Mouse (Mus musculus) cerebellum, adult 2 months (tissue): ENCODE results near the gene Ano2. TPM values are rescaled to one million over a fixed set of nuclear protein-coding genes. Genes with fewer than 3 reads are reported as not detected.

Experiments
- DNase-seq, 2 experiments: peaks; one replicate each; pipeline ENCODE4 v3.0.0; 2021
- H3K27ac ChIP-seq: fragments of 200-500 bp; 2 replicates; pipeline ENCODE4 v1.5.1; 2012; ENCODE audit warnings: low read length, control low read depth, inconsistent platforms; ENCODE audit not compliant: insufficient read depth
- H3K27me3 ChIP-seq: fragments of 200-500 bp; 2 replicates; pipeline ENCODE4 v1.6.1; 2012; ENCODE audit warnings: inconsistent platforms, mild to moderate bottlenecking, low read length, moderate library complexity; ENCODE audit not compliant: control insufficient read depth, insufficient read depth
- H3K4me1 ChIP-seq: fragments of 200-500 bp; 2 replicates; pipeline ENCODE4 v1.6.1; 2011; ENCODE audit warnings: low read length; ENCODE audit not compliant: control insufficient read depth, insufficient read depth
- H3K4me3 ChIP-seq: fragments of 200-500 bp; replicated peaks from 2 replicates; pipeline ENCODE3; 2011; ENCODE audit warnings: mild to moderate bottlenecking, low read depth, low read length, control low read depth; ENCODE audit not compliant: insufficient read depth
- CTCF ChIP-seq: fragments of 200-500 bp; IDR thresholded peaks from 2 replicates; pipeline ENCODE4 v1.5.1; 2011; ENCODE audit warnings: low read depth, mild to moderate bottlenecking, control low read depth, low read length, moderate library complexity, borderline replicate concordance; ENCODE audit not compliant: insufficient read depth
- POLR2A ChIP-seq: fragments of 200-500 bp; IDR thresholded peaks from 2 replicates; pipeline ENCODE4 v1.6.1; 2011; ENCODE audit warnings: low read length, control low read depth, borderline replicate concordance; ENCODE audit not compliant: insufficient read depth
- WGBS: fragments of 180-500 bp; shearing (Covaris S2); methylation state at CpG from one replicate; pipeline ENCODE4 v1.1.7; 2018; 5-methylcytosine and 5-hydroxymethylcytosine counted together
- polyA plus RNA-seq: library from polyadenylated mRNA; depleted of rRNA; stranded (reverse); fragments of >200 nt; gene quantifications from 2 replicates; pipeline ENCODE4 v1.2.3, GENCODE M21; 2012

Ano2 gene
- polyA plus RNA-seq, 1 experiment, result 0.07 TPM

DNA sequence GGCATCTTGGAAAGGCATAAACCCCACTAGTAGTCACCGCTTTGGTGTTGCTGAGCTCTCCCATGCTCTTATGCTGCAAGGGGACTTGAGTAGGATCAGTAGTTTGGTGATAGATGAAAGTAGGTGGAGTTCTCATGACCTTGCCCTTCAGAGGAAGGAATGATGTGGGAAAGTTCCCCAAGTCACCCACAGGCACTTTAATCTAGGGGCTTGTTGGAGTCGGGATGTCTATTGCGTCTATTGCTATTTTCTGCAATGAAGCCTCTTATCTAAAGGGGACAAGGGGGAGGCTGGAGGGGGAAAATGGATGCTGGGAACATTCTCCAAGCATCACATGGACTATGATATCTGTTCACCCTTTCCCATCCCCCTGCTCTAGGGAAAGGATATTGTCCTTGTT, 235.6 kb downstream of the Ano2 start:
- no peak overlapping the region for H3K4me3 ChIP-seq
- DNase-seq, result no peak
- H3K27ac ChIP-seq, result no peak overlapping the region
- TF ChIP-seq POLR2A, result no peak
- TF ChIP-seq CTCF, result no peak
- peaks cover 21% of the 10 kb centered on the region for H3K4me1 ChIP-seq
- over 99% methylated on average over 3 of the region's 3 CpGs for WGBS
- no peaks in the 10 kb centered on the region for H3K27me3 ChIP-seq

DNA sequence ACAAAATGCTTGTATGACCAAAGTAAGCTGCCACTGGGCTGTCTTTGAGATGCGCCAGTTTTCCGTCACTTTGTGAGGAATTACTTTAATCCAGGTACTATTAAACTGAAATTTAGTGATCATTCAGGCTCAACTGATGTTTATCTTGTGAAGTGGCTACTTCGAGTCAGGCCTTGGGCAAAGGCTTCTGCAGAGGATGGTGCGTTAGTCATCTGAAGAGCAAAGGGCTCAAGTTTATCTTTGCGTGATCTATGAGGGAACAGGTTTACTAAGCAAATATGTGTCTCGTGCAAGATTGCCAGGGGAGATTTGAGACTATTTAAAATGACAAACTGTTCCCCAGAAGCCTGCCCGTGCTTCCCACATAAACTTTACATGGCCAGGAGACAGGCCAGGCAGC, 241.7 kb downstream of the Ano2 start:
- 89% methylated on average over 7 of the region's 7 CpGs for WGBS
- Histone ChIP-seq H3K27ac (no peak overlapping the region), H3K4me1 (no peaks in the 10 kb centered on the region), H3K4me3 (no peak overlapping the region), H3K27me3 (no peaks in the 10 kb centered on the region)
- no peak for DNase-seq
- TF ChIP-seq CTCF, result no peak
- TF ChIP-seq POLR2A, result no peak

DNA sequence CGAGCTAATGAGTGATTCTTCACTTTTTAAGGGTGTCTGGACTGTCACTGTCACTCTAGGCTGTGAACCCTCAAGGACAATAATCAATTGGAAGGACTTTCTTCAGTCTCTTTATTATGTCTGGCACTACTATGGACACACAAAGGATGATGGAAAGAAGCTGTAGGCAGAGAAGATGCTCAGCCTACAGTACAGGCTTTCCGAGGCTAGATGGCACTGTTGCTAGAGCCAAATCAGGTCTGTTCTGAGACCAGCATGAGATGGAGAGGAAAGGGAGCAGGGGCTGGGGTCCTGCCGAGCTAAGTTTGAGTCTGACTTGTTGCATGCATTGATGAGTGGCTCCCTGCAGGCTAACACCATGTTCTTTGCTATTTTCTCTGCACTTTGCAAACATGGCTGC, 264.7 kb downstream of the Ano2 start:
- TF ChIP-seq CTCF (peak; percentile 65), POLR2A (no peak)
- H3K27ac ChIP-seq, result no peak overlapping the region
- H3K4me1 ChIP-seq, result no peaks in the 10 kb centered on the region
- no peak overlapping the region for H3K4me3 ChIP-seq
- 21% methylated on average over 3 of the region's 3 CpGs for WGBS
- H3K27me3 ChIP-seq, result no peaks in the 10 kb centered on the region
- DNase-seq, result peak; percentile 14 to 15

DNA sequence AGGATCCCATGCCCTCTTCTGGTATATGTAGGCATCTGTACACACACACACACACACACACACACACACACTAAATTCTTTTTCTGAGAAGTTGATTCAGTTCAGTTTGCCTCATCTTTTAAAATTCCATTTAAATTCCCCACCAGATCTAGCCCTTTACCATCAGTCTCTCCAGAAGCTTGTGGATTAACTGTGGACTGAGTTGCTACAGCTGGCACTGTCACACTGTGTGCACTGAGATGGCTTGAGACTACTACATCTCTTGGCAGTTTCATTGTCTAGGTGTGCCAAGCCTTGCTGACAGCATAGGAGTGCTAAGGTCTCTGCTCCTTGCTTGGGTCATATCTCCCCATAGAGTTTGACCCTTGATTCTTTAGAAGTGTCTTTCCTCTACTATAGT, 283.3 kb downstream of the Ano2 start:
- Histone ChIP-seq H3K27me3 (no peaks in the 10 kb centered on the region; the same call in 1 of the 2 replicates), H3K27ac (no peak overlapping the region), H3K4me1 (no peaks in the 10 kb centered on the region), H3K4me3 (no peak overlapping the region)
- TF ChIP-seq POLR2A (no peak), CTCF (no peak)
- no peak for DNase-seq

DNA sequence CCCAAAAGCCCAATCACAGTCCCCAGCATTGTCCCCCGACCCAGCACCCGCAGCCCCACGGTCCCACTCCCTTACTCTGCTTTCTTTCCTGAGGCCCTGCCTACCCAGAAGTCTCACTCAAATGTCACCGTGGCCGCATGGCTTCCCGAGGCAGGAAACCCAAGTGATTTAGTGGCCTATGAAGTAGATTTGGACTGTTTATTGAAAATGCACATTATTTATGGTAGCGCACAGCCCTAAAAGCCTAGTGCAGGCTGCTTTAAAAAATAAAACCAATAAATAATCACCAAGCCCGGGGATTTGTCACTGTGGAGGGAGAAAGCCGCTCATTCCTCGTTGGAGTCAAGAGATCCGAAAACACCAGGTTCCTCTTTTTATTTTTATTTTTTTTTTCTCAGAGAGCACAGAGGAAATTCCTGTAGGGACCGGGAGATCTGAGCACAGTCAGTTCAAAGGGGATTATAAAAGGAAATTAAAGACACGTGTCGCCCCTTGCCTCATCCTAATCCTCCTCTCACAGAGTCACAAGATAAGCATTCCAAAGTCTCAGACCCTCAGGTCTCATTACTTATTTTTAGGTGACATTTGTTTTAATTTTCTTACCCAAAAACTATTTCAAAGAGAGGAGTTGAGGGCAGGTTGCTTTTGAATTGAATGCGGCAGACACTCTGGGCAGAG, 285.7 kb downstream of the Ano2 start:
- TF ChIP-seq CTCF, result no peak
- no peak for TF ChIP-seq POLR2A
- Histone ChIP-seq H3K4me1 (no peaks in the 10 kb centered on the region; the same call in 1 of the 2 replicates), H3K4me3 (no peak overlapping the region), H3K27ac (no peak overlapping the region), H3K27me3 (no peaks in the 10 kb centered on the region; the same call in 1 of the 2 replicates)
- no peak for DNase-seq
- WGBS, result 82% methylated on average over 15 of the region's 15 CpGs

DNA sequence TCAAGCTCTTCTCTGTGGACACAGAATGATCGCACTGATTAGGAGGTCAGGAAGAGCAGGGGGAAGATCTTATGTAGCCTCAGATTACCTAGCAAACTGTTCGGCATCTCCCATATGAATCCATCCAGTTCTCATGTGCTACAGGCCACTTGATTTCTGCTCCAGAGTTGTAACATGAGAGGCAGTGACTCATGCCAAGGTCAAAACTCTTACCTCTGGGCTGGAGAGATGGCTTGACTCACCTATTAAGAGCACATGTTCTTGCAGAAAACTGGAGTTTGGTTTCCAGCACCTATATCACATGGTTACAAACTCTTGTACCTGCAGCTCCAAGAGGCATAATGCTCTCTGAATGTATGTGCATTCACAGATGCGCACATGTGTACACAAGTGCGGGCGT, 289.4 kb downstream of the Ano2 start:
- Histone ChIP-seq H3K27ac (no peak overlapping the region), H3K27me3 (no peaks in the 10 kb centered on the region; the same call in 1 of the 2 replicates), H3K4me3 (no peak overlapping the region), H3K4me1 (no peaks in the 10 kb centered on the region; the same call in 1 of the 2 replicates)
- 95% methylated on average over 5 of the region's 5 CpGs for WGBS
- DNase-seq, result no peak
- TF ChIP-seq CTCF (no peak), POLR2A (no peak)

DNA sequence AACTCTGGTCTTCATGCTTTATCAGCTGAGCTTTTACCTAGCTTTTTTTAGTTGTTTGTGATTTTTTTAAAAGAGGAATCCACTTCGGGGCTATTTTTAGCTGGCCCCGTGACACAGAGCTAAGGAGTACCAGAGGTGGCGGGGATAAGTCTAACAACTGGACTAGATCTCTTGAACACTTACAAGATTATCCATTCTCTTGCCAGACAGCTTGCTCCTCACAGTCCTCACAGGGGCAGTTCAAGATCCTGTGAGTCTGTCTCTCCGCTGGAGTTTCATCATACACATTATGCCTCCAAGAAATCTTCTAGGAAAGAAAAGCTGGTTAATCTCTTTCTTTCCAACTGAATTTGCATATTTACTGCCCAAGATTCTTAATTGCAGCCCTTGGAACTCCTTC, 293.8 kb downstream of the Ano2 start:
- Histone ChIP-seq H3K27ac (no peak overlapping the region), H3K27me3 (no peaks in the 10 kb centered on the region), H3K4me1 (no peaks in the 10 kb centered on the region), H3K4me3 (no peak overlapping the region)
- no peak for TF ChIP-seq POLR2A
- DNase-seq, result no peak
- 91% methylated on average over 4 of the region's 4 CpGs for WGBS

DNA sequence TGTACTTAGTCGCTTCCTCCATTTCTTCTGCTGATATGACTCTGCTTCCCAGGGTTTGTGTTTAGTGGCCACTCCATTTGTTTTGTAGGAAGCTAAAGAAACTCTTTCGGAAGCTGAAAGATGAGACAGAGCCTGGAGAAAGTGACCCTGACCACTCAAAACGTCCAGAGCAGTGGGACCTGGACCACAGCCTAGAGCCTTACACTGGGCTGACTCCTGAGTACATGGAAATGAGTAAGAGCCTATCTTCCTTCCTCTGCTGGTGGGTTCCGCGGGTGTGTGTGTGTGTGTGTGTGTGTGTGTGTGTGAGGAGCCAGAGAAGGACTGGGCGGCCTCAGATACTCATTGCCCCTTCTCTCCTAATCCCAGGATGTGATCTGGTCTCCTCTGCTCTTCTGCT, 302.5 kb downstream of the Ano2 start:
- DNase-seq, result no peak
- no peak overlapping the region for H3K4me3 ChIP-seq
- no peaks in the 10 kb centered on the region; the same call in 1 of the 2 replicates for H3K4me1 ChIP-seq
- WGBS, result 57% methylated on average over 6 of the region's 6 CpGs
- H3K27ac ChIP-seq, result no peak overlapping the region
- TF ChIP-seq CTCF (no peak), POLR2A (no peak)
- H3K27me3 ChIP-seq, result no peaks in the 10 kb centered on the region
